Mouse (Mus musculus): ENCODE measurements around the gene Bend7. TPM values are rescaled to one million over a fixed set of nuclear protein-coding genes. Genes with fewer than 3 reads are reported as not detected.

Bend7 gene
- polyA plus RNA-seq, 1 experiment, result not detected

DNA sequence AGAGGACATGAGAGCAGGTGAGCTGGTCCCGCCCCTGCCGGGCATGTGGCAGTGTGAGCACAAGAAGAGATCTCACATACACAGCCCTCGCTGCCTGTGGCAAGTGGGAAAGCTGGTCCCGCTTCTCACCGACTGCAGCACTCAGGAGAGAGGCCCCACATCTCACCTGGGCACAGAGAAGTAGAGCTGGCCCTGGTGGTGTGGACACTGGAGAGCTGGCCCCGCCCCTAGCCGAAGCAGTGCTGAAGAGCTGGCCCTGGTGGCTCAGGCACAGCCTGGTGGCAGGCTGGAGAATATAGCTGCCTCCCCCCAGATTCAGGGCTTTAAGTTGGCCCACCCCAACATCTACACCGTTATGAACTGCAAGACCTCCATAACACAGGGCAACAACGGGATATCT, 106.4 kb downstream of the Bend7 start:
- TF ChIP-seq MYOD1 (IDR thresholded peaks at IDR 0.05; ENCODE audit: control insufficient read depth, insufficient read length, low read depth) (no peak), FOSL1 (IDR thresholded peaks at IDR 0.05; ENCODE audit: insufficient read depth, low read length, poor library complexity, severe bottlenecking) (no peak), USF1 (IDR thresholded peaks at IDR 0.05; ENCODE audit: low read depth) (no peak), MYOG (IDR thresholded peaks at IDR 0.05; ENCODE audit: control insufficient read depth, extremely low read depth, insufficient read length) (no peak), MAX (IDR thresholded peaks at IDR 0.05) (no peak), CTCF (IDR thresholded peaks at IDR 0.05; ENCODE audit: control insufficient read depth, insufficient read depth, insufficient read length) (no peak), CEBPB (IDR thresholded peaks at IDR 0.05; ENCODE audit: low read depth) (no peak)
- no peaks in the 10 kb centered on the region for H3K79me2 ChIP-seq (ENCODE audit: control insufficient read depth, insufficient read depth)
- H3K27me3 ChIP-seq (ENCODE audit: control insufficient read depth, insufficient read depth, insufficient read length), result peaks cover 29% of the 10 kb centered on the region
- H3K79me3 ChIP-seq (ENCODE audit: low read depth), result no peaks in the 10 kb centered on the region
- H3ac ChIP-seq (ENCODE audit: control insufficient read depth, insufficient read length, low read depth), result no peak overlapping the region
- no peak overlapping the region for H3K4me3 ChIP-seq (ENCODE audit: insufficient read depth, poor library complexity, severe bottlenecking)
- H3K36me3 ChIP-seq (ENCODE audit: control insufficient read depth, insufficient read depth), result no peaks in the 10 kb centered on the region

GRCm38 (mm10) chr2:4828032-4828431, 110.4 kb downstream of the Bend7 start:
- TF ChIP-seq USF1 (IDR thresholded peaks at IDR 0.05; ENCODE audit: low read depth) (peak; percentile 76), MYOG (IDR thresholded peaks at IDR 0.05; ENCODE audit: control insufficient read depth, extremely low read depth, insufficient read length) (no peak)
- H3ac ChIP-seq (ENCODE audit: control insufficient read depth, insufficient read length, low read depth), result no peak overlapping the region
- H3K79me2 ChIP-seq (ENCODE audit: control insufficient read depth, insufficient read depth), result no peaks in the 10 kb centered on the region
- no peaks in the 10 kb centered on the region for H3K79me3 ChIP-seq (ENCODE audit: low read depth)
- peaks cover 43% of the 10 kb centered on the region for H3K27me3 ChIP-seq (ENCODE audit: control insufficient read depth, insufficient read depth, insufficient read length)
- H3K36me3 ChIP-seq (ENCODE audit: control insufficient read depth, insufficient read depth), result no peaks in the 10 kb centered on the region
- H3K4me3 ChIP-seq (ENCODE audit: insufficient read depth, poor library complexity, severe bottlenecking), result no peak overlapping the region

DNA sequence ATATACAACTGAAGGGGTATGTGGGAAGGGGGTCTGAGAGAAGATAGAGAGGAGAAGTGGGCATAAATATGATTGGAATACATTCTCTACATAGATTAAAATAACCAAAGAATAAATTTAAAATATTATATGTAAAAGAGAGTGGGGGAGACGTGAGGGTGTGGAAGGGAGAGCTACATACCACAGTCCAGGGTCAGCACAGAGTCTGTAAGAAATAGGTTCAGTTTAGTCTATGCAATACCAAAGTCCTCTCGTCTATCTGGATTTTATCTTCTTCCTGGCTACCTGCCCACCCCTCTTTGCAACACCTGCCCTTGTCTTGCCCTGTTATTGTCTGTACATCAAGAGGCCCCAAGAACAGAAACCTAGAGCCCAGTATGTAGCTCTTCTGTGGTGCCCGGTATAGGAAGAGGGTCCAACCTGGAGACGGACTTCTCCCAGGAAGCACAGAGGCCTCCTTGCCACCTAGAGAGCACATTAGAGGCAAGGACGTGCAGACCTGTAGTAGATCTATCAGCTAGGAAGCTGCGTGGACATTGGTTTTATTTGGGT, 110.9 kb downstream of the Bend7 start:
- TF ChIP-seq CEBPB (IDR thresholded peaks at IDR 0.05; ENCODE audit: low read depth) (no peak), MYOG (IDR thresholded peaks at IDR 0.05; ENCODE audit: control insufficient read depth, extremely low read depth, insufficient read length) (no peak), MAX (IDR thresholded peaks at IDR 0.05) (no peak), MYOD1 (IDR thresholded peaks at IDR 0.05; ENCODE audit: control insufficient read depth, insufficient read length, low read depth) (no peak), CTCF (IDR thresholded peaks at IDR 0.05; ENCODE audit: control insufficient read depth, insufficient read depth, insufficient read length) (no peak), USF1 (IDR thresholded peaks at IDR 0.05; ENCODE audit: low read depth) (no peak), FOSL1 (IDR thresholded peaks at IDR 0.05; ENCODE audit: insufficient read depth, low read length, poor library complexity, severe bottlenecking) (no peak)
- H3K4me3 ChIP-seq (ENCODE audit: insufficient read depth, poor library complexity, severe bottlenecking), result no peak overlapping the region
- peaks cover 44% of the 10 kb centered on the region for H3K27me3 ChIP-seq (ENCODE audit: control insufficient read depth, insufficient read depth, insufficient read length)
- no peaks in the 10 kb centered on the region for H3K79me3 ChIP-seq (ENCODE audit: low read depth)
- H3K36me3 ChIP-seq (ENCODE audit: control insufficient read depth, insufficient read depth), result no peaks in the 10 kb centered on the region
- no peaks in the 10 kb centered on the region for H3K79me2 ChIP-seq (ENCODE audit: control insufficient read depth, insufficient read depth)
- no peak overlapping the region for H3ac ChIP-seq (ENCODE audit: control insufficient read depth, insufficient read length, low read depth)

GRCm38 (mm10) chr2:4829007-4829406, 111.4 kb downstream of the Bend7 start:
- H3ac ChIP-seq (ENCODE audit: control insufficient read depth, insufficient read length, low read depth), result no peak overlapping the region
- H3K79me3 ChIP-seq (ENCODE audit: low read depth), result no peaks in the 10 kb centered on the region
- TF ChIP-seq CEBPB (IDR thresholded peaks at IDR 0.05; ENCODE audit: low read depth) (no peak), USF1 (IDR thresholded peaks at IDR 0.05; ENCODE audit: low read depth) (no peak), MYOD1 (IDR thresholded peaks at IDR 0.05; ENCODE audit: control insufficient read depth, insufficient read length, low read depth) (no peak), MAX (IDR thresholded peaks at IDR 0.05) (no peak), MYOG (IDR thresholded peaks at IDR 0.05; ENCODE audit: control insufficient read depth, extremely low read depth, insufficient read length) (no peak), FOSL1 (IDR thresholded peaks at IDR 0.05; ENCODE audit: insufficient read depth, low read length, poor library complexity, severe bottlenecking) (no peak), CTCF (IDR thresholded peaks at IDR 0.05; ENCODE audit: control insufficient read depth, insufficient read depth, insufficient read length) (no peak)
- H3K79me2 ChIP-seq (ENCODE audit: control insufficient read depth, insufficient read depth), result no peaks in the 10 kb centered on the region
- no peaks in the 10 kb centered on the region for H3K36me3 ChIP-seq (ENCODE audit: control insufficient read depth, insufficient read depth)
- H3K27me3 ChIP-seq (ENCODE audit: control insufficient read depth, insufficient read depth, insufficient read length), result peaks cover 42% of the 10 kb centered on the region
- H3K4me3 ChIP-seq (ENCODE audit: insufficient read depth, poor library complexity, severe bottlenecking), result no peak overlapping the region

DNA sequence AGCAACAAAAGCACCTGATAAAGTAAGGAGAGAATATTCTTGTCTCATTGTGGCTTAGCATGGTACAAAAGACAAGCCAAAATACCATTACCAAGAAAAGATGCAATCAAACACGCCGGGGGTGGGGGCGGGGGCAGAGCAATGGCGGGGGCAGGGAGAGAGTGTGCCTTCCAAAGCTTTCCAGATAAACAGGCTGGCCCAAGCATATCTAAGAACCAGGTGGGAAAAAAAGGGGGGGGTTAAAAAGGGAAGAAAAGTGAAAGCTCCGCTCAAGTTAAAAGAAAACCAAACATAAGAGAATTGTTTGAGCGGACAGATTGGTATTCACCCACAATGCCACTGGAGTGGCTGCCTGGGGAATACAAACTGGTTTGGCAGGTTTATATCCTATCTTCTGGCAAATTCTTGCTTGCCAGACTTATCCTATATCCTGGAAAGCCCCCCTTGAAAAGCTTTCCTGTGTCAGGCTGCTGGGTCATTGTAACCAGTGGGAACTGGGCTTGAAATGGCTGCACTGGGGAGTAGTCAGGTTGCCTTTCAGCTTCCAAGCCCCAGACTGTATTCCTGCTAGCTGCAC, 111.9 kb downstream of the Bend7 start:
- H3K36me3 ChIP-seq (ENCODE audit: control insufficient read depth, insufficient read depth), result no peaks in the 10 kb centered on the region
- H3K27me3 ChIP-seq (ENCODE audit: control insufficient read depth, insufficient read depth, insufficient read length), result peaks cover 43% of the 10 kb centered on the region
- no peak for TF ChIP-seq CEBPB (IDR thresholded peaks at IDR 0.05; ENCODE audit: low read depth)
- no peaks in the 10 kb centered on the region for H3K79me3 ChIP-seq (ENCODE audit: low read depth)
- H3K4me3 ChIP-seq (ENCODE audit: insufficient read depth, poor library complexity, severe bottlenecking), result no peak overlapping the region
- no peaks in the 10 kb centered on the region for H3K79me2 ChIP-seq (ENCODE audit: control insufficient read depth, insufficient read depth)
- H3ac ChIP-seq (ENCODE audit: control insufficient read depth, insufficient read length, low read depth), result no peak overlapping the region

GRCm38 (mm10) chr2:4831493-4831892, 113.9 kb downstream of the Bend7 start:
- H3K36me3 ChIP-seq (ENCODE audit: control insufficient read depth, insufficient read depth), result no peaks in the 10 kb centered on the region
- no peaks in the 10 kb centered on the region for H3K79me2 ChIP-seq (ENCODE audit: control insufficient read depth, insufficient read depth)
- no peaks in the 10 kb centered on the region for H3K79me3 ChIP-seq (ENCODE audit: low read depth)
- TF ChIP-seq FOSL1 (IDR thresholded peaks at IDR 0.05; ENCODE audit: insufficient read depth, low read length, poor library complexity, severe bottlenecking), result no peak
- no peak for TF ChIP-seq USF1 (IDR thresholded peaks at IDR 0.05; ENCODE audit: low read depth)
- TF ChIP-seq MAX (IDR thresholded peaks at IDR 0.05), result no peak
- no peak for TF ChIP-seq MYOD1 (IDR thresholded peaks at IDR 0.05; ENCODE audit: control insufficient read depth, insufficient read length, low read depth)
- TF ChIP-seq CTCF (IDR thresholded peaks at IDR 0.05; ENCODE audit: control insufficient read depth, insufficient read depth, insufficient read length), result no peak
- no peak for TF ChIP-seq CEBPB (IDR thresholded peaks at IDR 0.05; ENCODE audit: low read depth)
- no peak for TF ChIP-seq MYOG (IDR thresholded peaks at IDR 0.05; ENCODE audit: control insufficient read depth, extremely low read depth, insufficient read length)
- H3K4me3 ChIP-seq (ENCODE audit: insufficient read depth, poor library complexity, severe bottlenecking), result no peak overlapping the region
- H3ac ChIP-seq (ENCODE audit: control insufficient read depth, insufficient read length, low read depth), result no peak overlapping the region
- H3K27me3 ChIP-seq (ENCODE audit: control insufficient read depth, insufficient read depth, insufficient read length), result peaks cover 57% of the 10 kb centered on the region

Measured in C2C12 (cell line).